Mouse (Mus musculus) myocyte (in vitro differentiated cells): ENCODE data around the gene Psmg1.

Source experiments
- MAX ChIP-seq: IDR thresholded peaks from one replicate; pipeline ENCODE4 v1.6.1; 2011; ENCODE audit warnings: low read depth, mild to moderate bottlenecking, control low read depth
- MYOG ChIP-seq, 3 experiments: IDR thresholded peaks; one replicate each; pipeline ENCODE4 v1.6.1; 2011; ENCODE audit warnings: control low read depth in 2 of 3, low read depth in 2 of 3, mild to moderate bottlenecking in 2 of 3; ENCODE audit not compliant: insufficient read length in 2 of 3, control insufficient read depth in 1 of 3, insufficient read depth in 1 of 3
- POLR2A ChIP-seq: IDR thresholded peaks from one replicate; pipeline ENCODE4 v1.6.1; 2011; ENCODE audit warnings: low read depth, mild to moderate bottlenecking, control low read depth, moderate library complexity; ENCODE audit not compliant: insufficient read length
- POLR2AphosphoS2 ChIP-seq: IDR thresholded peaks from one replicate; pipeline ENCODE4 v1.6.1; 2011; ENCODE audit warnings: low read depth, control low read depth; ENCODE audit not compliant: insufficient read length
- REST ChIP-seq: IDR thresholded peaks from one replicate; pipeline ENCODE4 v1.6.1; 2011; ENCODE audit warnings: mild to moderate bottlenecking, control low read depth, moderate library complexity; ENCODE audit not compliant: insufficient read depth, insufficient read length

- no peak for TF ChIP-seq POLR2A
- no peak for TF ChIP-seq MYOG (IDR thresholded peaks at IDR 0.05; ENCODE audit: control insufficient read depth in 1 of 3, insufficient read depth in 1 of 3, insufficient read length in 2 of 3, low read depth in 2 of 3)
- TF ChIP-seq POLR2AphosphoS2, result no peak
- no peak for TF ChIP-seq MAX
- TF ChIP-seq REST, result no peak
These were observed 19.9 kb downstream of the Psmg1 start for GRCm38 (mm10) chr16:95970841-95971240.
